Mouse (Mus musculus) stomach, postnatal 0 days (tissue): Measurements from ENCODE around the gene Atp6v1g3. TPM values are rescaled to one million over a fixed set of nuclear protein-coding genes. Genes with fewer than 3 reads are reported as not detected.

Experiments used
- ATAC-seq: fragments of 200-750 bp; cut with Nextera tagmentation; 2 replicates; pipeline ENCODE4 v1.8.0; 2017; ENCODE audit not compliant: low FRiP score, low TSS enrichment
- DNase-seq: peaks from one replicate; pipeline ENCODE4 v3.0.0-alpha.2; 2016; ENCODE audit warnings: low spot score
- H3K27ac ChIP-seq: fragments of 300-500 bp; sonication (generic); replicated peaks from 2 replicates; pipeline ENCODE4 v1.5.1; 2014; ENCODE audit warnings: mild to moderate bottlenecking, control low read depth
- H3K27me3 ChIP-seq: fragments of 300-500 bp; sonication (generic); 2 replicates; pipeline ENCODE4 v1.6.1; 2014; ENCODE audit warnings: low read length; ENCODE audit not compliant: control insufficient read depth, insufficient read depth
- H3K36me3 ChIP-seq: fragments of 300-500 bp; sonication (generic); 2 replicates; pipeline ENCODE4 v1.6.1; 2014; ENCODE audit warnings: low read length, mixed read lengths; ENCODE audit not compliant: control insufficient read depth, insufficient read depth
- H3K4me1 ChIP-seq: fragments of 300-500 bp; sonication (generic); replicated peaks from 2 replicates; pipeline ENCODE4 v1.6.1; 2014; ENCODE audit warnings: antibody characterized with exemption; ENCODE audit not compliant: control insufficient read depth, insufficient read depth
- H3K4me2 ChIP-seq: fragments of 300-500 bp; sonication (generic); replicated peaks from 2 replicates; pipeline ENCODE4 v1.6.1; 2014; ENCODE audit warnings: low read depth, mild to moderate bottlenecking, control low read depth, moderate library complexity
- H3K4me3 ChIP-seq: fragments of 300-500 bp; sonication (generic); 2 replicates; pipeline ENCODE4 v1.5.1; 2014; ENCODE audit warnings: low read depth, low read length, control low read depth
- H3K9ac ChIP-seq: fragments of 300-500 bp; sonication (generic); 2 replicates; pipeline ENCODE4 v1.6.1; 2014; ENCODE audit warnings: mild to moderate bottlenecking, low read length, control low read depth, mixed read lengths
- H3K9me3 ChIP-seq: fragments of 300-500 bp; sonication (generic); 2 replicates; pipeline ENCODE4 v1.6.1; 2016; ENCODE audit warnings: low read length; ENCODE audit not compliant: control insufficient read depth
- CTCF ChIP-seq: IDR thresholded peaks from 2 replicates; pipeline ENCODE4 v1.5.1; 2016; ENCODE audit warnings: antibody characterized with exemption, low read depth, mild to moderate bottlenecking, moderate library complexity
- EP300 ChIP-seq: optimal IDR thresholded peaks from 2 replicates; pipeline ENCODE3; 2016; ENCODE audit warnings: antibody characterized with exemption
- WGBS: fragments of 180-500 bp; shearing (Covaris S2); extraction: QIAGEN DNeasy Blood & Tissue Kit; methylation state at CpG from one replicate; pipeline ENCODE4 v1.1.7; 2014; 5-methylcytosine and 5-hydroxymethylcytosine counted together
- polyA plus RNA-seq: library from polyadenylated mRNA; unstranded; fragments of >200 nt; fragmentation: Nextera tagmentation; extraction: Ambion mirVana; gene quantifications from 2 replicates; pipeline ENCODE4 v1.2.1, GENCODE M21; 2015

Gene Atp6v1g3
- polyA plus RNA-seq = not detected in 2 replicates

DNA sequence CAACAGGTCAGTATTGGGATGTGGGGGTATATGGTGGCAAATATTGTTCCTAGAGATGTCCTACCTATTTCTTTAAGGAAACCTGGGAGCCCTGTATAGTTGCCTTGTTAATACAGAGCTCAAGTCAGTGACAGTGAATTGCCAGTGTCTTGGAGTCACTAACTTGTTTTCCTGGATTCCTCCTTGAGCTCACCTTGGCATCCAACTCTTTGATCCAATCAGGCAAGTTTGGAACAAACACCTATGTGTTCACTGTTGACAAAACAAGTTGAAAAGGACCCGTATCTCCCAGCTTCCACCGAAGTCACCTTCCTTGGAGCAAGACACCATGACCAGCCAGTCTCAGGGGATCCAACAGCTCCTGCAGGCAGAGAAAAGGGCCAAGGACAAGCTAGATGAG lies at the start of gene Atp6v1g3:
Gene Atp6v1g3, plus strand, starts transcription at position 301 of the 400 bp plus-strand sequence.
- Histone ChIP-seq H3K4me3 (no peak within 1 kb of the TSS), H3K4me2 (no peak within 1 kb of the TSS), H3K27me3 (no peaks in the 10 kb centered on the region), H3K4me1 (no peaks in the 10 kb centered on the region), H3K9ac (no peak within 1 kb of the TSS), H3K36me3 (no peaks in the 10 kb centered on the region), H3K27ac (no peak within 1 kb of the TSS), H3K9me3 (no peaks in the 10 kb centered on the region)
- WGBS = 87% methylated on average over 2 of the region's 2 CpGs
- ATAC-seq (no peak), DNase-seq (no peak)
- no peak for TF ChIP-seq EP300

DNA sequence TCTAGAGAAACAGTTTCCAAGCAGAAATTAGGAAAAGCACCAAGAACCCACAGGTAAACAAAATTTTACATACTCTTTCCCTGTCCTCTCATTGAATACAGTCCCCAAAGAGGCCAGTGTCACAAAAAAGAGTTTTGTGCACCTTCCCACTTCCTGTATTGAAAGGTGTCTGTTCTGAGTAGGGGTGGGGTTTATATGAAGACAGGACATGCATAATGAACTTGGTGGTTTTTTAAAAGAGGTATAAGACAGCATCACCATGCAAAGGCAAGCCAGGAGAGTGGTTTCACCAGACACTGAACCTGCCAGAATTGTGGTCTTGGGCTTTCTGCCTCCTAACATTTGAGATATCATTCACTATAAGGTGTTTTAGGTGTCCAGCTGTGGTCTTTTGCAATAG lies 40.5 kb upstream of the Atp6v1g3 start:
- Histone ChIP-seq H3K27ac (no peak overlapping the region), H3K27me3 (no peaks in the 10 kb centered on the region), H3K4me3 (no peak overlapping the region), H3K4me1 (no peaks in the 10 kb centered on the region), H3K36me3 (no peaks in the 10 kb centered on the region), H3K9me3 (no peaks in the 10 kb centered on the region), H3K4me2 (no peak overlapping the region), H3K9ac (no peak overlapping the region)
- DNase-seq (no peak), ATAC-seq (no peak)
- TF ChIP-seq CTCF (no peak), EP300 (no peak)

DNA sequence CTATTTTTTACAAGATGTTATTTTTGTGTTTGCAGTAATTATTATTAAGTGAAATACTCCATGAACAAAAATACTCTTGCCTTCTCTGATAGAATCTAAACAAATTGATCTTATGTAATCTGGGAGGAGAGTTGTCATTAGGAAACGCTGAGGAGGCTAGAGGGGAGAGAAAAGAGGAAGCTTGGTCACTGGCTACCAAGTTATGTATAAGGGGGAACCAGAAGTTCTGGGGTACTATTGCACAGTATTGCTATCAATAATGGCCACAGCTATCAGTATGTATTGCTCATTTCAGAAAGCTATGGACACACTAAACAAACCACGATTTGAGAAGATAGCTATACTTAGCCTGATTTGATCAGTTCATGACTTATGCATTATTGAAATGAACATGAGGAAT lies 36.3 kb upstream of the Atp6v1g3 start:
- WGBS = 71% methylated on average over 2 of the region's 2 CpGs
- Histone ChIP-seq H3K4me3 (no peak overlapping the region), H3K9ac (no peak overlapping the region), H3K27ac (no peak overlapping the region), H3K4me1 (no peaks in the 10 kb centered on the region), H3K27me3 (no peaks in the 10 kb centered on the region), H3K9me3 (no peaks in the 10 kb centered on the region), H3K4me2 (no peak overlapping the region), H3K36me3 (no peaks in the 10 kb centered on the region)
- TF ChIP-seq CTCF = no peak
- no peak for TF ChIP-seq EP300
- DNase-seq = no peak
- ATAC-seq = no peak

DNA sequence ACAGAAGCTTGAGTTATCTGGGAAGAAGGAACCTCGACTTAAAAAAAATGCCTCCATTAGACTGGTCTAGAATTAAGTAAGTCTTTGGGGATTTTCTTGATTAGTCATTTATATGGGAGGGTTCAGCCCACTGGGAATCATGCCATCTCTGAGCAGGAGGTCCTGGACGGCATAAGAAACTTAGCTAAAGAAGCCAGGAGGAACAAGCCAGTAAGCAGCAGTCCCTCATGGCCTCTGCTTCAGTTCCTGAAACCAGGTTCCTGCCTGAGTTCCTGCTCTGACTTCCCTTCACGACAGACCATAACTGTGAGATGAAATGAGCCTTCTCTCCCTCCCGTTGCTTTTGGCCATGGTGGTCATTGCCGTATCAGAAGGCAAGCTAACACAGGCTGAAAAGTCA lies 29.6 kb upstream of the Atp6v1g3 start:
- ATAC-seq = no peak
- Histone ChIP-seq H3K27ac (no peak overlapping the region), H3K4me2 (no peak overlapping the region), H3K9me3 (no peaks in the 10 kb centered on the region), H3K9ac (no peak overlapping the region), H3K27me3 (no peaks in the 10 kb centered on the region), H3K4me3 (no peak overlapping the region), H3K36me3 (no peaks in the 10 kb centered on the region), H3K4me1 (no peaks in the 10 kb centered on the region)
- WGBS = 34% methylated on average over 5 of the region's 5 CpGs
- TF ChIP-seq EP300 = no peak
- no peak for TF ChIP-seq CTCF
- DNase-seq = no peak

DNA sequence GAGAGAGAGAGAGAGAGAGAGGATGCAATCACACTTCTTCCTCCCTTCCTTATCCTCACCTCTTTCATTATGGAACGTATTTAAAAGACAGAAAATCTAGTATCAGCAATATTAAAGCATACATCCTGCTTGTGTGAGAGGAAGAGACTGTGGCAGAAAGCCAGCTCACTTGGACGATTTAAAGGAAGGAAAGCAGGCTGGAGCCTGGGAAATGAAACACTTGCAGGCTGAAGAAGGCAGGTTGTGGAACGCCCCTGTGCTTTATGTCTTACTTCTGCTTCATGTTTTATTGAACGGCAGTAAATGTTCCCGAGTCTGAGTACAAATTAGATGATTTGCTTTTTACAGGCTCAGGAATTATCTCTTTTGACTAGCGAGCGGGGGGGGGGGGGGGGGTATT lies 29.1 kb upstream of the Atp6v1g3 start:
- no peak overlapping the region for H3K4me2 ChIP-seq
- no peak overlapping the region for H3K9ac ChIP-seq
- no peak overlapping the region for H3K4me3 ChIP-seq
- WGBS = 34% methylated on average over 7 of the region's 7 CpGs
- no peaks in the 10 kb centered on the region for H3K4me1 ChIP-seq
- no peaks in the 10 kb centered on the region for H3K36me3 ChIP-seq
- H3K9me3 ChIP-seq = no peaks in the 10 kb centered on the region
- DNase-seq = no peak
- no peaks in the 10 kb centered on the region for H3K27me3 ChIP-seq
- no peak for ATAC-seq
- TF ChIP-seq EP300 (no peak), CTCF (no peak)
- H3K27ac ChIP-seq = no peak overlapping the region

DNA sequence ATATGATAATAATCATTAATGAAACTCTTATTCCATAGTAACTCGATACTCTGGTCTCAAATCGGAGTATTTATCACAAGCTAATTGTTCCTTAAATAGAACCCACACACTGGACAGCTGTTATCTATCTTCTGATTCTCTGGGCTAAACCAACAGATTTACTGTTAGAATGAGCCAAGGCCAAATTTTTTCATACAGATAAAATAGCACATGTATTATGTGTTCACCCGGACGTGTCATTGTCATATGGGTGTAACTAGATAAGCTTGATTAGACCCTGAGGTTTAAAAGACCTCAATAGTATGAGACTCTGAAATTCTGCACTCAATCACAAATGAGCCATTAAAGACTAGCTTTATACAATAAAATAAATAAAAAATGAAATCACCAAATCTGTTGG lies 28.4 kb upstream of the Atp6v1g3 start:
- Histone ChIP-seq H3K4me1 (no peaks in the 10 kb centered on the region), H3K9me3 (no peaks in the 10 kb centered on the region), H3K27ac (no peak overlapping the region), H3K36me3 (no peaks in the 10 kb centered on the region), H3K9ac (no peak overlapping the region), H3K4me2 (no peak overlapping the region), H3K27me3 (no peaks in the 10 kb centered on the region), H3K4me3 (no peak overlapping the region)
- TF ChIP-seq CTCF (no peak), EP300 (no peak)
- DNase-seq (no peak), ATAC-seq (no peak)
- 26% methylated on average over 4 of the region's 4 CpGs for WGBS
